Mouse (Mus musculus) liver, adult (tissue): ENCODE measurements around the gene Tmem11.

Experiments
- GATA4 ChIP-seq: IDR thresholded peaks from 2 replicates; pipeline ENCODE4 v1.6.1; 2014; ENCODE audit warnings: mild to moderate bottlenecking, low read length; ENCODE audit not compliant: insufficient replicate concordance

Gene Tmem11

DNA sequence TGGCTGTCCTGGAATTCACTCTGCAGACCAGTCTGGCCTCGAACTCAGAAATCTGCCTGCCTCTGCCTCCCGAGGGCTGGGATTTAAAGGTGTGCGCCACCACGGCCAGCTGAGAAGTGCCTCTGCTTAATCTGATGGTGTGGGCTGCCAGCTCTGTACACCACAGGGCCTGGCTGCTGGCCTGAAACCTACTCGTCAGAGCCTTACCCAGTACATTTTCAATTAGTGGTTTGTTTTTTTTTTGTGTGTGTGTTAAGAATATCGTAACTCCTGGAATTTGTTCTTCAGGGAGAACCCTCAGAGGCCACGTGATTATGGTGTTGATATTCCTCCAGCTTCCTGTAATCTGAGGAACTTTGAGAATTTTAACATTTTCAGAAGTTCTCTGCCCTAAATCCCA, 22.9 kb upstream of the Tmem11 start:
- TF ChIP-seq GATA4, result no peak

DNA sequence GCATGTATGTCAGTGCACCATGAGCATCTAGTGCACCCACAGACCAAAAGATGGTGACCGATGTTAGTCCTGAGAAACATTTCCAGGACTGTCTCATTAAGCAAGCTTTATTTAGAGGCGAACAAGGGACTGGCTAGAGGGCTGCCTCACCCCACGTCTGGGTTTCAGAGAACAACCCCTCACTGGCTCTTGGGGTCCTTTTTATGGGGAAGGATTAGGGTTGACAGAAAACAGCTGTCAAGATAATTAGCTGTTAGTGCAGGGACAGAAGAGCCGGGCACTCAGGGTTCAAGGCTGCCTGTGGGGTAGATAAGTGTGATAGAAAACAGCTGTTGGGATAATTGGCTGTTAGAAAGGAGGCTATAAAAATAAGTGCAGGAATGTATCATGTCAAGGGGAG, 16.8 kb upstream of the Tmem11 start:
- no peak for TF ChIP-seq GATA4

DNA sequence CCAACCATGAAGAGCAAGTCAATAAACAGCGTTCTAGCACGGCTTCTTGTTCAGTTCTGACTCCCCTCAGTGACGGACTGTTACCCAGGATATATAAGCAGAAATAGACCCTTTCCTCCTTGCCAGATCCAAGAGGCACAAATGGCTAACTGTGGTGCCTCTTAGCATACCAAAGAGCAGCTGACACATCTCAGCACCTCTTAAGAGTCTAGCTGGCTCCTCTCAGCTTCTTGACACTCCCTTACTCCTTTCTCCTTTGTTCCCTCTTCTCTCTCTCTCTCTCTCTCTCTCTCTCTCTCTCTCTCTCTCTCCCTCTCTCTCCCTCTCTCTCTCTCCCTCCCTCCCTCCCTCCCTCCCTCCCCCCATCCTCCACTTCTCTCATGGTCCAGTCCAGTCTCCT, 11.7 kb upstream of the Tmem11 start:
- TF ChIP-seq GATA4, result no peak

DNA sequence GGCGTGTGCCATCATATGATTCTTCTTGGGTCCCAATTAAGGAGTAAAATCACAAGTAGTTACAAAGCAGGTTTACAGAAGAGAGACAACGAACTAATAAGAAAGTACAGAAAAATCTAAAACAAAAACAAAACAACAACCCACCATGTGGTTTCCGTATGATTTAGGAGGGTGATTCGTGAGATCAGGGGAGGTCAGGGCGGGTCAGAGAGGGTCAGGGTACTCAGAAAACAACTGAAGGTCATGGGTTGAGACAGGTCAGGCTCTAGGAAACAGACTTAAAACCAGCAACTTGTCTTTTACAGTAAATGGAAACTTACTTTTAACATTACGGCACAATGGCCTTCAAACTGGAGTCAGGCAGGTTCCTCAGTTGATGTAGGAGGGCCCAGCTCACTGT, 11.2 kb upstream of the Tmem11 start:
- TF ChIP-seq GATA4, result no peak

DNA sequence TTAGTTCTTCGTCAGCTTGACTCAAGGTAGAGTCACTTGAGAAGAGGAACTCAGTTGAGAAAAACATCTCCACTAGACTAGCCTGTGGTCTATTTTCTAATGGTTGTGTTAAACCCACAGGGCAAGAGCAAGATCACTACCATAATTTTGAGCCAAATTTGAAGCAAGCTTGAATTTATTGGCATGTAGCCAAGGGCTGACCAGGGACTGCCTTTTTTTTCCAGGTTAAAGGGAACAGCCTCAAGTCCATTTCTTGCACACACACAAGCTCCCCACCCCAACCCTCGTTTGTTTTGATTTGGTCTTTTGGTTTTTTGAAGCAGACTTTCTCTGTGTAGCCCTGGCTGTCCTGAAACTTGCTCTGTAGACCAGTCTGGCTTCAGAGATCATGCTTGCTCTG, 10.8 kb upstream of the Tmem11 start:
- TF ChIP-seq GATA4, result no peak

DNA sequence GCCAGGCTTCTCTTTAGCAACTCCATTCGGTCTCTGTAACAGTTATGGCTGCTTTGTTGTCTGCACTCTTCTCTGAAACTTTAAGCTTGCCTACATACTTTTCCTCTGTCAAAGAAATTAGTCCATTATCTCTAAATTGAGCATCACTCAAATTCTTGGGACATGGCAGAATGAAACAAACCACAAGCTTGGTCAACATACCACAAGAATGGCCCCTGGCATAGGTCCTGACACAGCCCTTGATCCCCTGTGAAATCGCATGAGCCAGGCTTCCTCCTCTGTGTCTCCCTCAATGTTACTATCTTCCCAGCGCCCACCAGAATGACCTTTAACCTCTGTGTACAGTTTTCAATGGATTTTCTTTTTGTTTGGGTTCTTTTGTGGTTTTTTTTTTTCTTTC, 3.3 kb upstream of the Tmem11 start:
- TF ChIP-seq GATA4, result no peak

DNA sequence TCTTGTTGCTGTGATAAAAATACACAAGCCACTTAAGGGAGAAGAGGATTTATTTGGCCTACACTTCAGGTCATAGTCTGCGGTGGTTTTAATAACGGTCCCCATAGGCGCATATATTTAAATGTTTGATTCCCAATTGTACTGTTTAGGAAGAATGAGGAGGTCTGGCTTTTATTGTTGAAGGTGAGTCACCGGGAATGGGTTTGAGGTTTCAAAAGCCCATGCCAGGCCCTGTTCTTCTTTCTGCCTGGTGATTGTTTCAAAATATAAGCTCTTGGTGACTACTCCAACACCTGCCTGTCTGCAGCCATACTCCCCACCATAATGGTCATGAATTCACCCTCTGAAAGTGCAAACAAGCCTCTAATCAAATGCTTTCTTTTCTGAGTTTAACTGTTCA, 1.5 kb upstream of the Tmem11 start:
- no peak for TF ChIP-seq GATA4

DNA sequence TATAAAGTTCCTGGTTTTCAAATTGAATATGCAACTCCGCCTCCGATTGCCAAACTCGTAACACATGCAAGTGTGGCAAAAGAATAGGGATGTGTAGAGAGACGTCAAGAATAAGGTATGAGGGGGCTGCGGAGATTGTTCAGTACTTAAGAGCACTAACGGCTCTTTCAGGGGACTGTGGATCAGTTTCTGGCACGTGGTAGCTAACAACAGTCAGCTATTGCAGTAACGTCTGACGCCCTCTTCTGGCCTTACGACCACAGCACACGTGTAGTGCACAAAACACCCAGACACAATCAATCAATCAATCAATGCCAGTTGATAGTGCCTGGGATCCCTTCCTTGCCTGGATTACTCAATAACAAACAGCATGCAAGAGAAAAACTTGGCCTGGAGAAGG, 351 bp upstream of the Tmem11 start:
- no peak for TF ChIP-seq GATA4

DNA sequence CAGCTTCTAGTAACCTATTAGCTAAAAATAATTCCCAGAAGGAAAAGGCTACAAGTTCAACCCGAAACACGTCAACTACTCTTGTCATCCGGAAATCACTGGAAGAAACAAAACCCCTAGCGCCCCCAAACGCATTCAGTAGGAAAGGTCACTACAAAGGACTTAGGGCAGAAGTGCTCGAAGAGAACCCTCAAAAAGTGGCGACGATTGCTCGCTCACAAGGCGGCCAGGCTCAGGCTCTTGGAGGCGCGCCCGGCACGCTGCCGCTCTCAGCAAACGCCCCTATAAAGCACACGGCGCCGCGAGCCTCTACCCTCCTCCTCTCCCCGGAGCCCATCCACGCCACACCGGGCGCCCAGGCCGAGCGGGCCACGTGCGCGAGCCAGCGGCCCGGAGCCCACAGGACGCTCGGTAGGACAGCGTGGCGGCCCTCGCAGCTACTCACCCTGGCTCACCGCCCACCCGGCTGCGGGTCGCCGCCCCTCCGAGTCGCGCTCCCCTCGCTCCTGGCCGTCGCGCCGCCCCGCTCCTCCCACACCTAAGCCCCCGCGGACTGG, 938 bp downstream of the Tmem11 start:
- no peak for TF ChIP-seq GATA4

DNA sequence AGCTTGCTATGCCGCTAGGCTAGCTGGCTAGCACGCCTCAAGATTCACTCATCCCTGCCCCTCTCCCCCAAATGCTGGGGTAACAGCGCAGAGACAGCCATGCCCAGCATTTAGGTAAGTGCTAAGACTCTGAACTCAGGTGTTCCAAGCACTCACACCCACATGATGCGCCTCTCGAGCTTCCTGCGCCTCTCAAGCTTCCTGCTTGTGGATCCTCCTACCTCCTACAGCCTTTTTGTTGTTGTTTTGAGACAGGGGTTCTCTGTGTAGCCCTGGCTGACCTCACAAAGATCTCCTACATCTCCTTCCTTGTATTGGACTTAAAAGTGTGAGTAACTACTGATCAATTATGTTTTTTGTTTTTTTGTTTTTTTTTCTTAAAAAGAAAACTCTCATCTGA, 6.0 kb downstream of the Tmem11 start:
- TF ChIP-seq GATA4, result no peak

DNA sequence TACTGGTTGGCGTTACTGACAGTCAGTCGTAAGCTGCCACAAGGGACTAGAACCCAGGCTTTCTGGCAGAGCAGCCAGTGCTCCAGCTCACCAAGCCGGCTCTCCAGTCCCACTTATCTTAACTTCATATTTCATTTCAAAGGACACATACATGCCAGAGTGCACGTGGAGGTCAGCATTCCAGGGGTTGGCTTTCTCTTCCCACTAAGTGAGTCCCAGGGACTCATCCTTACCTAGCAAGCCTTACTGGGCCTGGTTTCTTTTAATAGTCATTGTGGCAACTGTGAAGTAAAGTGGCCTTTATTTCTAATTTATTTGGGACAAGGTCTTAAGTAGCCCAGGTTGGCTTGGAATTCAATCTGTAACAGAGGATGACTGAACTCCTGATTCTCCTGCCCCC, 7.7 kb downstream of the Tmem11 start:
- no peak for TF ChIP-seq GATA4

DNA sequence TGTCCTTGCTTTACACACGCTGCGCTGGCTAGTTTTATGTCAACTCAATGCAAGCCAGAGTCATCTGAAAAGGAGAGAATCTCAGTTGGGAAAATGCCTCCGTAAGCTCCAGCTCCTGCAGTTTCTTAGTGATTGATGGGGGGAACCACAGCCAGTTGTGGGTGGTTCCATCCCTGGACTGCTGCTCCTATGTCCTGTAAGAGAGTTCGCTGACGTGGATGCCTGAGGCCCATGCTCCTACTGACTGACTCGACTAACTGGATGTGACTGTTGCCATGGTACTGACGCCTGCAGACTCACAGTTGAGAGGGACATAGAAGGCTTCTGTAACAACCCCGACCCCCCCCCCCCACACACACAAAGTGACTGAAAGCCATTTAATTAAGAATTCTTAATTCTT, 11.2 kb downstream of the Tmem11 start:
- no peak for TF ChIP-seq GATA4

DNA sequence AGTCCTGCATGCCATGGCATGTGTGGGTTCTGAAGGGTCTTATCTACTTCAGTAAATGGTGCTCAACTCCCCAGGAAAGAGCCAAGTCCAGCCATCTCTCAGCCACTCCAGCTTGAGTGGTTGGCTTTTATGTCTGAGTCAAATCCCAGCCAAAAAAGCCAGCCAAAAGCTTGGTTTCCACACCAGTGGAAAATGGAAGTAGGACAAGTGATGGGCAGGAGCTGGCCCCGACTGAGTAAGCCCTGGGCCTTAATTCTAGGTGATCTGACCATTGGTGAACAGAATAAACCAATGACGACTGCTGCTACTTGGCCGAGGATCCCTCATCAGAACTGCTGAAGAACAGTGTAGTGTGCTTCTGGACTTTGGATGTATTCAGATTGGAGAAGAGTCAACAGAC, 11.6 kb downstream of the Tmem11 start:
- no peak for TF ChIP-seq GATA4

DNA sequence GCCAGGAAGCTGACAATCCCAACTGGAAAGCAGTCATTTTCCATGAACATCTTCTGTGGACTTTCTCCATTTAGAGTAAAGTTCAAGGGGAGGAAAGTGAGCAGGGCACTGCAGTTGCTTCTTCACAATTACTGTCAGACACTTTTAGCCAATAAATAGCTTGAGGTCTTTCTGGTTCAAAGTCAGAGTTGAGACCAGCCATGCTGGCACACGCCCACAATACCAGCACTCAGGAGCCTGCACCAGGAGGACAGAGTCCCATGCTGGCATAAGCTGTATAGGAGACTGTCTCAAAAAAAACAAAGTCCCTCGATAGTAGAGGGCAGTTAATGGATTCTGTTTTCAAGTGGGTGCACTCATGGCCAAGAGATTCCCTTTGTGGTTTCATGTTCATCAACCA, 13.1 kb downstream of the Tmem11 start:
- no peak for TF ChIP-seq GATA4

DNA sequence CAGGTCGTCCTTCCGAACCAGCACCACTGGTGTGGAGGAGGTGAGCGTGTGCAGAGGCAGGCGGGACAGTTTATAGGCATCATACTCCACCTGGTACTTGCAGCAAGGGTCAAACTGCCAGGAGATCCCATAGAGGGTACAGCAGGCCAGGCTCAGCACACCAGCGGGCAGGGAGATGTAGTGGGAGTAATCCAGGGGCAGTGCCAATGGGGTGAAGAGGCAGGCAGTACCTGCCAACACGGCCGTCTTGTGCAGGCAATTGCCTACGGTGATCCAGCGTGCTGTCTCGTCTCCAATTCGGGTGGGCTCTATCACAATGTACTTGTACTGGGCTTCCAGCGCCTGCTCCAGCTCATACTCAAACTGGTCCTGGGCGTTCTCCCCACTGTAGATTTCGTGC, 14.2 kb downstream of the Tmem11 start:
- TF ChIP-seq GATA4, result no peak

DNA sequence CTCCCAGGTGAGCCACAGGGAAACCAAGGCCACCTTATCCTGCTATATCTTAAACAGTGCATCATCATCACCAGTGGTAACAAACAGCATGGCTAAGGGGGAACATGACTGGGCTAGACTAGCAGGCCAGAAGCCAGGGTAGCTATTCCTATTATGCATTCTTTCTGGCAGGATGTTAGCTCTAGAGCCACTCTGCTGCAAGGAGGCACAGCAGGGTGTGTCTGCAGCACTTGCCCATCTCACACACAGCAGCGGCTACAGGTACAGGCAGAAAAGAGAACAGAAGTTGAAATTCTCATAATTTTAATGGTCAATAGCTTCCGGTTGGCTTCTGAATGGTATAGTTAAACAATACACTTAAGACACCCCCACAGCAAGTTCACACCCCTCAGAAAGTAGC, 14.9 kb downstream of the Tmem11 start:
- TF ChIP-seq GATA4, result no peak

DNA sequence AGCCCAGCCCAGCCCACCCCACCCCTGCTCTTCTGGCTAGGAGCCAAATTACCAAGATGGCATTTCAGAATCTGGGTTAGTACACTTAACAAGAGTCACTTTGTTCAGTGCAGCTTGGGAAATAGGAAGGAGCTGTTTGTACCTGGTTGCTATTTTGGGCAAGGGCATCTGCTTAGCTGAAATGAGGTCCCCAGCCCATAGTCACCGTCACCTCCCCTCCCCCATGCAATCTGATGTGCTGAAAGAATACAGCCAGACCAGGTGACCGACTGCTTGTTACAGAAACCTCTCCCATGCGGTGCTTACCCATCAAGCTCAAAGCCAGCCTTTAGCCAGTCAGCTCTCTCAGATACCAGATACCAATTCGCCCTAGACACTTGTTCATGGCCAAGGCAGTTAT, 15.9 kb downstream of the Tmem11 start:
- no peak for TF ChIP-seq GATA4

DNA sequence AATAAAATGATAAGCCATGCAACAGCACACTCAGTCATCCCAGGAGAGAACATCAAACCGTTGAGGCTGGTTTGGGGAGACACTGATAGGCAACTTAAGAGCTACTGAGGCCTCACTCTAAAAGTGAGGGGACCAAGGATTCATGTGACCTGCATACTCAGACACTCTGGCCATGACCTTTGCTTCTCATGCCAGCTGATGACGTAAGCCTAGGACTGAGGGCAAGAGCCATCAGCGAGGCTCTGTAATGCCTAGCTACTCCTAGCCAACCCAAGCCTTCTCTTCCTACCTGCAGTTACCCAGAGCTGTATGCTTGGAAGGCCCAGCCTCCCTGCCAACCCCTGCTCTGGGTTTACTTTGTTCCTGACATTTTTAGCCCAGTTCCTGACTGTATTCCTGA, 17.1 kb downstream of the Tmem11 start:
- no peak for TF ChIP-seq GATA4
